Mouse (Mus musculus) heart, postnatal 0 days (tissue): ENCODE data around the gene Vcan. TPM values are rescaled to one million over a fixed set of nuclear protein-coding genes. Genes with fewer than 3 reads are reported as not detected.
"Not testable (repeated sequence)": the region's sequence is repeated elsewhere in the genome, so short reads cannot be mapped to it uniquely, and the experiment has no call there.

Source experiments
- ATAC-seq: fragments of 200-750 bp; cut with Nextera tagmentation; 2 replicates; pipeline ENCODE4 v1.8.0; 2017; ENCODE audit warnings: low read depth, moderate number of reproducible peaks, moderate library complexity; ENCODE audit not compliant: insufficient read depth
- DNase-seq: peaks from one replicate; pipeline ENCODE4 v3.0.0-alpha.2; 2016; ENCODE audit warnings: low spot score
- H3K27ac ChIP-seq: fragments of 300-500 bp; sonication (generic); 2 replicates; pipeline ENCODE4 v1.5.1; 2014; ENCODE audit warnings: low read depth, mild to moderate bottlenecking
- H3K27me3 ChIP-seq: fragments of 300-500 bp; sonication (generic); 2 replicates; pipeline ENCODE4 v1.6.1; 2014; ENCODE audit warnings: low read length, mixed read lengths; ENCODE audit not compliant: control insufficient read depth, insufficient read depth
- H3K36me3 ChIP-seq: fragments of 300-500 bp; sonication (generic); replicated peaks from 2 replicates; pipeline ENCODE4 v1.6.1; 2014; ENCODE audit warnings: low read length, mixed read lengths; ENCODE audit not compliant: control insufficient read depth, insufficient read depth
- H3K4me1 ChIP-seq: fragments of 300-500 bp; sonication (generic); 2 replicates; pipeline ENCODE4 v1.6.1; 2014; ENCODE audit warnings: antibody characterized with exemption; ENCODE audit not compliant: control insufficient read depth, insufficient read depth
- H3K4me2 ChIP-seq: fragments of 300-500 bp; sonication (generic); 2 replicates; pipeline ENCODE4 v1.6.1; 2014; ENCODE audit warnings: low read depth, mild to moderate bottlenecking, low read length, moderate library complexity
- H3K4me3 ChIP-seq: fragments of 300-500 bp; sonication (generic); 2 replicates; pipeline ENCODE4 v1.5.1; 2014; ENCODE audit warnings: low read depth, low read length
- H3K9ac ChIP-seq: fragments of 300-500 bp; sonication (generic); replicated peaks from 2 replicates; pipeline ENCODE4 v1.6.1; 2014; ENCODE audit warnings: low read depth, low read length, mixed read lengths
- H3K9me3 ChIP-seq: fragments of 300-500 bp; sonication (generic); replicated peaks from 2 replicates; pipeline ENCODE4 v1.6.1; 2016; ENCODE audit warnings: low read length; ENCODE audit not compliant: control insufficient read depth
- CTCF ChIP-seq: IDR thresholded peaks from 2 replicates; pipeline ENCODE4 v1.5.1; 2016; ENCODE audit warnings: antibody characterized with exemption, control low read depth, low read depth
- EP300 ChIP-seq: IDR thresholded peaks from 2 replicates; pipeline ENCODE4 v1.6.1; 2016; ENCODE audit warnings: antibody characterized with exemption, low read depth
- WGBS: fragments of 180-500 bp; shearing (Covaris S2); extraction: QIAGEN DNeasy Blood & Tissue Kit; methylation state at CpG from one replicate; pipeline ENCODE4 v1.1.7; 2014; 5-methylcytosine and 5-hydroxymethylcytosine counted together
- polyA plus RNA-seq: library from polyadenylated mRNA; unstranded; fragments of >200 nt; fragmentation: Nextera tagmentation; extraction: Ambion mirVana; gene quantifications from 2 replicates; pipeline ENCODE4 v1.2.1, GENCODE M21; 2015
- total RNA-seq: library from RNA; depleted of rRNA; stranded (reverse); fragments of >200 nt; gene quantifications from 2 replicates; pipeline ENCODE4 v1.2.3, GENCODE M21; 2014; ENCODE audit warnings: low replicate concordance

The Vcan gene
- total and polyA plus RNA-seq, 2 experiments from 2014 or later: 14.7 to 41.4 TPM

DNA sequence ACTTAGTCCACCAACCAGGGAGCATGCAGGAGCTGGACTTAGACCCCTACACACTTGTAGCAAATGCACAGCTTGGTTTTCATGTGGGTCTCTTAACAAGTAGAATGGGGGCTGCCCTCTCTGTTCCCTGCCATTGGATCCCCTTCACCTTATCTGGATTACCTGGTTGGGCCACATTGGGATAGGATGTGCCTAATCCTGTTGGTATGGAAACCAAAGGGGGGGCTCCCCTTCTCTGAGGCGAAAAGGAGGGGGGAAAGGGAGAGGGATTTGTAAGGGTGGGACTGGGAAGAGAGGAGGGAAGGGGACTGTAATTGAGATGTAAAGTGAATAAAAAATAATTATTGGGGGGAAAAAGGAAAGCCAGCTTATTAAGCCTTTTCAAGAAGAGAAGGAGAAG lies 35.5 kb upstream of the Vcan start:
- Histone ChIP-seq H3K27me3 (no peaks in the 10 kb centered on the region), H3K9me3 (no peaks in the 10 kb centered on the region), H3K4me1 (0 out of 2 replicates have a peak, but pooled peaks cover 3% of the 10 kb centered on the region), H3K4me3 (no peak overlapping the region), H3K27ac (no peak overlapping the region), H3K36me3 (no peaks in the 10 kb centered on the region), H3K4me2 (no peak overlapping the region), H3K9ac (no peak overlapping the region)
- no peak for TF ChIP-seq CTCF
- 67% methylated on average over 1 of the region's 1 CpGs for WGBS
- DNase-seq (no peak), ATAC-seq (no peak)

DNA sequence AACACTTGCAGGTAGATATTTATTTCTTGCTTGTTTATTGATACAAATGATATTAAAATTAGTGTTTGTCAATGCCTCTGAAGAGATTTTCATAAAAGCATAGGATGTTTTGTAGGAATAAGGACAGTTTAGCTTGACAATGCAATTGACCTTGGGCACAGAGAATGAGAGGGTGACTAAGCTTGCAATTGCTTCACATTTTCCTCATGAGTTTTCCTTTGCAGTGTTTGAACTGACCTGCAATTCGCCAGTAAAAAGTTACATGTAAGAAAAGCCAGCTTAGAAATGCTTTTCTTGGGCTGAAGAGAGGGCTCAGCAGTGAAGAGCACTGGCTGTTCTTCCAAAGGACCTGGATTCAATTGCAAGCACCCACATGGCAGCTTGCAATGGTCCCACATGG lies 34.8 kb upstream of the Vcan start:
- DNase-seq (no peak), ATAC-seq (no peak)
- 94% methylated on average over 1 of the region's 1 CpGs for WGBS
- no peaks in the 10 kb centered on the region for H3K9me3 ChIP-seq
- H3K4me2 ChIP-seq: no peak overlapping the region
- no peak overlapping the region for H3K27ac ChIP-seq
- no peak overlapping the region for H3K4me3 ChIP-seq
- no peaks in the 10 kb centered on the region for H3K36me3 ChIP-seq
- H3K9ac ChIP-seq: no peak overlapping the region
- TF ChIP-seq EP300 (no peak), CTCF (no peak)
- H3K4me1 ChIP-seq: 0 out of 2 replicates have a peak, but pooled peaks cover 3% of the 10 kb centered on the region
- no peaks in the 10 kb centered on the region for H3K27me3 ChIP-seq

- no peak overlapping the region for H3K4me3 ChIP-seq
- no peak for ATAC-seq
- TF ChIP-seq CTCF (no peak), EP300 (no peak)
- no peaks in the 10 kb centered on the region for H3K27me3 ChIP-seq
- H3K9ac ChIP-seq: no peak overlapping the region
- H3K9me3 ChIP-seq: no peaks in the 10 kb centered on the region
- no peak overlapping the region for H3K27ac ChIP-seq
- no peak for DNase-seq
- H3K4me2 ChIP-seq: no peak overlapping the region
- WGBS: 31% methylated on average over 1 of the region's 1 CpGs
- H3K4me1 ChIP-seq: no peaks in the 10 kb centered on the region
- H3K36me3 ChIP-seq: no peaks in the 10 kb centered on the region
These were observed 24.2 kb upstream of the Vcan start for GRCm38 (mm10) chr13:89766551-89766950.

DNA sequence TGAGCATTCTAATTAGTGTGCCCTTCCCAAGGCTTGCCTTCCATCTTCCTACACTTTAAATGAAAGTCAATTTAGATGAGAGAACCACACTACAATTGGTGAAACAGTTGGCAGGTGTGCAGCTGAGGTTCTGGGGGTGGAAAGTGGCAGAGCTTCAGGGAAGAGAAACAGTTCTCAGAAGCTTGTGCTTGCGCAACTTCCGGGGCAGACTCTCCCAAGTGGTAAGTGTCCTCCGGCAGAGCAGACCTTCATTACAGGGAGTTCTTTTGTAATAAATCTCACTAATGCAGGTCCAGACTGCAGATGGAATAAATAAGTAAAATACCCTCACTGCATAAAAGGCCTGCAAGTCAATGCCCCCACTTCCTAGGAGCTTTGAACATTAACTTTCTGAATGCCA lies 23.7 kb upstream of the Vcan start:
- no peak overlapping the region for H3K4me2 ChIP-seq
- no peaks in the 10 kb centered on the region for H3K36me3 ChIP-seq
- TF ChIP-seq EP300 (no peak), CTCF (no peak)
- no peak overlapping the region for H3K9ac ChIP-seq
- H3K27me3 ChIP-seq: no peaks in the 10 kb centered on the region
- no peaks in the 10 kb centered on the region for H3K4me1 ChIP-seq
- no peak for DNase-seq
- no peaks in the 10 kb centered on the region for H3K9me3 ChIP-seq
- H3K4me3 ChIP-seq: no peak overlapping the region
- 88% methylated on average over 3 of the region's 3 CpGs for WGBS
- H3K27ac ChIP-seq: no peak overlapping the region
- no peak for ATAC-seq

GRCm38 (mm10) chr13:89762339-89762738 lies 20.0 kb upstream of the Vcan start:
- no peak overlapping the region for H3K27ac ChIP-seq
- 54% methylated on average over 3 of the region's 3 CpGs for WGBS
- no peaks in the 10 kb centered on the region for H3K36me3 ChIP-seq
- H3K27me3 ChIP-seq: no peaks in the 10 kb centered on the region
- no peak for ATAC-seq
- no peaks in the 10 kb centered on the region for H3K9me3 ChIP-seq
- TF ChIP-seq CTCF (no peak), EP300 (no peak)
- no peak overlapping the region for H3K4me3 ChIP-seq
- no peak for DNase-seq
- H3K9ac ChIP-seq: no peak overlapping the region
- no peaks in the 10 kb centered on the region for H3K4me1 ChIP-seq
- H3K4me2 ChIP-seq: no peak overlapping the region

GRCm38 (mm10) chr13:89756347-89756746 lies 14.0 kb upstream of the Vcan start:
- Histone ChIP-seq H3K27ac (no peak overlapping the region), H3K9me3 (no peaks in the 10 kb centered on the region), H3K4me2 (no peak overlapping the region), H3K36me3 (no peaks in the 10 kb centered on the region), H3K27me3 (no peaks in the 10 kb centered on the region), H3K9ac (no peak overlapping the region), H3K4me3 (no peak overlapping the region), H3K4me1 (no peaks in the 10 kb centered on the region)
- DNase-seq (no peak), ATAC-seq (no peak)
- TF ChIP-seq CTCF (no peak), EP300 (no peak)

GRCm38 (mm10) chr13:89750562-89750961 lies 8.3 kb upstream of the Vcan start:
- not testable (repeated sequence) for H3K27me3 ChIP-seq, H3K36me3 ChIP-seq, H3K4me1 ChIP-seq, H3K4me2 ChIP-seq, H3K9ac ChIP-seq, H3K27ac ChIP-seq, ATAC-seq, DNase-seq, H3K4me3 ChIP-seq, H3K9me3 ChIP-seq
- 20% methylated on average over 3 of the region's 3 CpGs for WGBS
